Mouse (Mus musculus) MEL (cell line): ENCODE results near the gene Parp4.

Experiments
- CHD2 ChIP-seq: IDR thresholded peaks from 2 replicates; pipeline ENCODE4 v1.6.1; 2011; ENCODE audit warnings: low read length, improper control_type of control experiment
- CTCF ChIP-seq, 3 experiments: IDR thresholded peaks in 2 of 3; conservative IDR thresholded peaks in 1 of 3; 2 replicates each; pipeline ENCODE4 v1.5.1; 2011 to 2012; ENCODE audit warnings: low read length in 3 of 3, low read depth in 2 of 3, mild to moderate bottlenecking in 2 of 3, improper control_type of control experiment in 1 of 3, inconsistent platforms in 1 of 3, mixed read lengths in 1 of 3, moderate library complexity in 1 of 3; ENCODE audit not compliant: control insufficient read depth in 1 of 3, insufficient read depth in 1 of 3, poor library complexity in 1 of 3, severe bottlenecking in 1 of 3
- EP300 ChIP-seq, 2 experiments: IDR thresholded peaks; 2 replicates each; pipeline ENCODE4 v1.6.1; 2011; ENCODE audit warnings: improper control_type of control experiment in 2 of 2, low read length in 2 of 2, low read depth in 1 of 2, mild to moderate bottlenecking in 1 of 2
- GABPA ChIP-seq: IDR thresholded peaks from 2 replicates; pipeline ENCODE4 v1.6.1; 2012; ENCODE audit warnings: low read depth, mild to moderate bottlenecking, inconsistent platforms, low read length, improper control_type of control experiment, moderate library complexity
- MAX ChIP-seq: IDR thresholded peaks from 2 replicates; pipeline ENCODE4 v1.6.1; 2011; ENCODE audit warnings: low read length, improper control_type of control experiment
- MXI1 ChIP-seq: IDR thresholded peaks from 2 replicates; pipeline ENCODE4 v1.6.1; 2011; ENCODE audit warnings: mild to moderate bottlenecking, low read depth, low read length, improper control_type of control experiment
- NRF1 ChIP-seq: IDR thresholded peaks from 2 replicates; pipeline ENCODE4 v1.6.1; 2014; ENCODE audit warnings: low read depth, mild to moderate bottlenecking, inconsistent platforms, low read length, improper control_type of control experiment, moderate library complexity; ENCODE audit not compliant: poor library complexity, insufficient read depth, severe bottlenecking
- POLR2A ChIP-seq, 2 experiments: IDR thresholded peaks; 2 replicates each; pipeline ENCODE4 v1.6.1; 2011 to 2012; ENCODE audit warnings: low read length in 2 of 2, mild to moderate bottlenecking in 2 of 2, control low read depth in 1 of 2, improper control_type of control experiment in 1 of 2, low read depth in 1 of 2, moderate library complexity in 1 of 2; ENCODE audit not compliant: control insufficient read depth in 1 of 2, insufficient read depth in 1 of 2, poor library complexity in 1 of 2
- POLR2AphosphoS2 ChIP-seq: IDR thresholded peaks from 2 replicates; pipeline ENCODE4 v1.6.1; 2011; ENCODE audit warnings: low read length, improper control_type of control experiment
- RCOR1 ChIP-seq: IDR thresholded peaks from 2 replicates; pipeline ENCODE4 v1.6.1; 2012; ENCODE audit warnings: low read depth, mild to moderate bottlenecking, inconsistent platforms, low read length, improper control_type of control experiment
- SMC3 ChIP-seq: IDR thresholded peaks from 2 replicates; pipeline ENCODE4 v1.6.1; 2011; ENCODE audit warnings: low read depth, low read length, improper control_type of control experiment
- USF1 ChIP-seq: IDR thresholded peaks from 2 replicates; pipeline ENCODE4 v1.6.1; 2014; ENCODE audit warnings: low read depth, mild to moderate bottlenecking, inconsistent platforms, low read length, improper control_type of control experiment, moderate library complexity
- ZMIZ1 ChIP-seq: IDR thresholded peaks from 2 replicates; pipeline ENCODE4 v1.6.1; 2012; ENCODE audit warnings: low read depth, mild to moderate bottlenecking, inconsistent platforms, low read length, improper control_type of control experiment, moderate library complexity

GRCm38 (mm10) chr14:56666909-56667308 lies 91.5 kb downstream of the Parp4 start:
- TF ChIP-seq POLR2A (IDR thresholded peaks at IDR 0.05; ENCODE audit: control insufficient read depth in 1 of 2, insufficient read depth in 1 of 2, low read depth in 1 of 2, low read length in 2 of 2, poor library complexity in 1 of 2) = no peak
- TF ChIP-seq EP300 (IDR thresholded peaks at IDR 0.05; ENCODE audit: low read depth in 1 of 2, low read length in 2 of 2) = no peak
- TF ChIP-seq CHD2 = no peak
- TF ChIP-seq CTCF (IDR thresholded peaks at IDR 0.05 in 2 of 3, conservative IDR thresholded peaks at IDR 0.05 in 1 of 3; ENCODE audit: control insufficient read depth in 1 of 3, insufficient read depth in 1 of 3, low read depth in 2 of 3, low read length in 3 of 3, poor library complexity in 1 of 3, severe bottlenecking in 1 of 3) = no peak
- no peak for TF ChIP-seq NRF1
- no peak for TF ChIP-seq GABPA
- TF ChIP-seq USF1 = no peak
- no peak for TF ChIP-seq MAX
- no peak for TF ChIP-seq POLR2AphosphoS2
- no peak for TF ChIP-seq MXI1
- no peak for TF ChIP-seq ZMIZ1
- TF ChIP-seq RCOR1 = no peak
- no peak for TF ChIP-seq SMC3
